Mouse (Mus musculus) gastrocnemius, postnatal 36 days (tissue): ENCODE measurements around the gene Zbtb5. TPM values are rescaled to one million over a fixed set of nuclear protein-coding genes. Genes with fewer than 3 reads are reported as not detected.
"Not testable (repeated sequence)": the region's sequence is repeated elsewhere in the genome, so short reads cannot be mapped to it uniquely, and the experiment has no call there.

ENCODE experiments used
- DNase-seq, 2 experiments: peaks; one replicate each; pipeline ENCODE4 v3.0.0; 2022
- intact Hi-C: fragments of 180-260 bp; cut with DNase I; formaldehyde crosslinking; loops from one replicate; pipeline ENCODE4 v1.15.1; 2025
- total RNA-seq, 2 experiments: library from RNA; stranded (reverse); gene quantifications; 2 replicates each; pipeline ENCODE4 v1.2.3; 2021

The Zbtb5 gene
- total RNA-seq, 2 experiments from 2014 or later = 2.8 to 3.0 TPM

GRCm38 (mm10) chr4:44974331-44974730 lies 37.9 kb downstream of the Zbtb5 start:
- intact Hi-C loops = loop anchor here (2.0 kb wide), 1 partner anchor 38 kb away; the partner anchor contains the start of gene Zbtb5
- DNase-seq = no peak

GRCm38 (mm10) chr4:44973871-44974270 lies 38.3 kb downstream of the Zbtb5 start:
- DNase-seq = no peak
- intact Hi-C loops = loop anchor here (2.0 kb wide), 1 partner anchor 39 kb away; the partner anchor contains the start of gene Zbtb5

- DNase-seq = peak; percentile 77
- intact Hi-C loops = no loop called here
Observed at GRCm38 (mm10) chr4:44973450-44973849, 38.8 kb downstream of the Zbtb5 start.

GRCm38 (mm10) chr4:44970612-44971110 lies 41.6 kb downstream of the Zbtb5 start:
- intact Hi-C loops = no loop called here
- peak in 1 of 2 experiments; percentile 24 for DNase-seq

- no peak for DNase-seq
- intact Hi-C loops = no loop called here
Observed at GRCm38 (mm10) chr4:44970056-44970455, 42.2 kb downstream of the Zbtb5 start.

- DNase-seq = no peak
- intact Hi-C loops = no loop called here
Observed at GRCm38 (mm10) chr4:44967402-44967801, 44.8 kb downstream of the Zbtb5 start.

GRCm38 (mm10) chr4:44965736-44966135 lies 46.5 kb downstream of the Zbtb5 start:
- DNase-seq = no peak

GRCm38 (mm10) chr4:44965175-44965574 lies 47.0 kb downstream of the Zbtb5 start:
- intact Hi-C loops = no loop called here
- DNase-seq = no peak

More at GRCm38 (mm10) chr4:44965736-44966135, 46.5 kb downstream of the Zbtb5 start:
- intact Hi-C loops = no loop called here

GRCm38 (mm10) chr4:44963156-44963555 lies 49.1 kb downstream of the Zbtb5 start:
- intact Hi-C loops = no loop called here
- DNase-seq = no peak

- intact Hi-C loops = no loop called here
- no peak for DNase-seq
Observed at GRCm38 (mm10) chr4:44959220-44959619, 53.0 kb downstream of the Zbtb5 start.

- intact Hi-C loops = no loop called here
- no peak for DNase-seq
Observed at GRCm38 (mm10) chr4:44958776-44959175, 53.4 kb downstream of the Zbtb5 start.

- no peak for DNase-seq
- intact Hi-C loops = no loop called here
Observed at GRCm38 (mm10) chr4:44953041-44953440, 59.2 kb downstream of the Zbtb5 start.

GRCm38 (mm10) chr4:44948314-44948713 lies 63.9 kb downstream of the Zbtb5 start:
- intact Hi-C loops = no loop called here
- no peak for DNase-seq

- DNase-seq = no peak
- intact Hi-C loops = no loop called here
Observed at GRCm38 (mm10) chr4:44947464-44947863, 64.7 kb downstream of the Zbtb5 start.

GRCm38 (mm10) chr4:44946126-44946525 lies 66.1 kb downstream of the Zbtb5 start:
- DNase-seq, intact Hi-C loops: not testable (repeated sequence)

- intact Hi-C loops = no loop called here
- no peak for DNase-seq
Observed at GRCm38 (mm10) chr4:44944426-44945075, 67.7 kb downstream of the Zbtb5 start.

- no peak for DNase-seq
Observed at GRCm38 (mm10) chr4:44943480-44943879, 68.7 kb downstream of the Zbtb5 start.

GRCm38 (mm10) chr4:44942237-44942636 lies 70.0 kb downstream of the Zbtb5 start:
- DNase-seq = no peak
- intact Hi-C loops = no loop called here

More at GRCm38 (mm10) chr4:44943480-44943879, 68.7 kb downstream of the Zbtb5 start:
- intact Hi-C loops = no loop called here
